Comparison of ENCODE assay signal across 27 mouse cellular contexts in the genomic region with DNA sequence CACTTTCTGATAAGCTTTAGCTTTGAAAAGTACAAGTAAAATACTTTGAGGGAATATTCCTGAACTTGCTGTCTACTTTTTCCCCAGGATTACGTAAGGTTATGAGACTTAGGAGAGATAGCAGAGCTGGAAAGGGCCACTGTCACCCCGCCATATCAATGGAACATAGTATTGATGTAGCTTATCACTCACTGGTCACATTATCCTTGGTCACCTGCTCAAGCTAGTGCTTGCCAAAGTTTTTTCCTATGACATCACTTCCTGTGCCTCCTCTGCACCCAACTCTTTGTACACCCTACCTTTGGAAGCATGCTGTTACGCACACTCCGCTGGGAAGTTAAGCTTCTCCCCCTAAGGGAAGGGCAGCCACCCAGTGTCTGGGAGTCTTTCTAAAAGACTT. TPM values are rescaled to one million over a fixed set of nuclear protein-coding genes. Genes with fewer than 3 reads are reported as not detected.
"Had no signal": no experiment of that assay in that cellular context is flagged by ENCODE, and none has a peak within 500 bp of the region (broad histone marks: within the 10 kb centered on the region; RNA-seq: fewer than 3 reads in every experiment).

No protein-coding gene starts in this region.

- H3K9me3 ChIP-seq: limb, embryonic 10.5 days; limb, embryonic 13.5 days; liver, embryonic 15.5 days; midbrain, embryonic 12.5 days; midbrain, embryonic 15.5 days; neural tube, embryonic 12.5 days; neural tube, embryonic 15.5 days; stomach, embryonic 15.5 days had no signal

- H3K4me3 ChIP-seq: layer of hippocampus, adult 2 months; limb, embryonic 10.5 days; limb, embryonic 13.5 days; liver, embryonic 15.5 days; midbrain, embryonic 12.5 days; midbrain, embryonic 15.5 days; neural tube, embryonic 12.5 days; neural tube, embryonic 15.5 days; stomach, embryonic 15.5 days had no signal

- ATAC-seq: midbrain, embryonic 15.5 days had no signal

- H3K9ac ChIP-seq: limb, embryonic 13.5 days; liver, embryonic 15.5 days; midbrain, embryonic 12.5 days; midbrain, embryonic 15.5 days; neural tube, embryonic 12.5 days; neural tube, embryonic 15.5 days; stomach, embryonic 15.5 days had no signal

- H3K27me3 ChIP-seq: limb, embryonic 13.5 days; liver, embryonic 15.5 days; midbrain, embryonic 12.5 days; midbrain, embryonic 15.5 days; neural tube, embryonic 12.5 days; neural tube, embryonic 15.5 days; stomach, embryonic 15.5 days had no signal

- H3K27ac ChIP-seq: kidney, postnatal 0 days; layer of hippocampus, adult 2 months; limb, embryonic 10.5 days; limb, embryonic 13.5 days; liver, embryonic 15.5 days; midbrain, embryonic 12.5 days; midbrain, embryonic 15.5 days; neural tube, embryonic 12.5 days; neural tube, embryonic 15.5 days; stomach, embryonic 15.5 days had no signal

- H3K4me1 ChIP-seq: limb, embryonic 10.5 days; limb, embryonic 13.5 days; midbrain, embryonic 12.5 days; midbrain, embryonic 15.5 days; neural tube, embryonic 12.5 days; neural tube, embryonic 15.5 days; stomach, embryonic 15.5 days had no signal

- H3K36me3 ChIP-seq: limb, embryonic 10.5 days; limb, embryonic 13.5 days; liver, embryonic 15.5 days; midbrain, embryonic 12.5 days; midbrain, embryonic 15.5 days; neural tube, embryonic 12.5 days; neural tube, embryonic 15.5 days; stomach, embryonic 15.5 days had no signal

- H3K4me2 ChIP-seq: limb, embryonic 13.5 days; liver, embryonic 11.5 days; liver, embryonic 15.5 days; midbrain, embryonic 12.5 days; midbrain, embryonic 15.5 days; neural tube, embryonic 12.5 days; neural tube, embryonic 15.5 days; stomach, embryonic 15.5 days had no signal

- DNase-seq: kidney, adult 18-20 months; kidney, postnatal 25 days; layer of hippocampus, adult 9-11 months; lung, adult 2 months; lung, postnatal 14 days; lung, postnatal 4 days; right cerebral cortex, adult 18-20 months; right cerebral cortex, postnatal 14 days; right cerebral cortex, postnatal 4 days; thymus, adult 2 months; thymus, postnatal 14 days had no signal

RNA-seq across cellular contexts. Expression of gene Dgat2, which starts 26.2 kb away (rescaled TPM):
- total RNA-seq: megakaryocyte-erythroid progenitor cell, adult 5-6 weeks had no signal

RNA-seq across cellular contexts. Expression of gene Mogat2, which starts 29.7 kb away (rescaled TPM):
- total RNA-seq: layer of hippocampus, adult 2 months; layer of hippocampus, postnatal 25 days; left cerebral cortex, adult 18-20 months; left cerebral cortex, postnatal 25 days; megakaryocyte-erythroid progenitor cell, adult 5-6 weeks had no signal

RNA-seq across cellular contexts. Expression of gene Map6, which starts 58.5 kb away (rescaled TPM):
- total RNA-seq: megakaryocyte progenitor cell, adult 5-6 weeks; megakaryocyte-erythroid progenitor cell, adult 5-6 weeks had no signal
